Mouse (Mus musculus): ENCODE results near the gene Hnrnpa3. TPM values are rescaled to one million over a fixed set of nuclear protein-coding genes. Genes with fewer than 3 reads are reported as not detected.
"Not testable (repeated sequence)": the region's sequence is repeated elsewhere in the genome, so short reads cannot be mapped to it uniquely, and the experiment has no call there.

Hnrnpa3 gene
- total and polyA plus RNA-seq, 2 experiments from 2014 or later = 33.9 to 102 TPM

GRCm38 (mm10) chr2:75637361-75637760 lies 21.7 kb upstream of the Hnrnpa3 start:
- no peak for DNase-seq (ENCODE audit: low spot score)
- Histone ChIP-seq H3K4me2 (ENCODE audit: low read depth, low read length) (no peak overlapping the region), H3K4me1 (ENCODE audit: control insufficient read depth, insufficient read depth) (no peaks in the 10 kb centered on the region), H3K27ac (ENCODE audit: low read depth) (no peak overlapping the region), H3K4me3 (ENCODE audit: low read depth, low read length) (no peak overlapping the region), H3K36me3 (replicated peaks; ENCODE audit: control insufficient read depth, insufficient read depth, low read length) (no peaks in the 10 kb centered on the region), H3K27me3 (ENCODE audit: control insufficient read depth, insufficient read depth, low read length) (no peaks in the 10 kb centered on the region), H3K9me3 (replicated peaks; ENCODE audit: control insufficient read depth, low read length) (no peaks in the 10 kb centered on the region), H3K9ac (replicated peaks; ENCODE audit: low read depth, low read length) (no peak overlapping the region)
- TF ChIP-seq CTCF (IDR thresholded peaks at IDR 0.05; ENCODE audit: low read depth) (no peak), EP300 (IDR thresholded peaks at IDR 0.05; ENCODE audit: low read depth) (no peak)
- no peak for ATAC-seq (ENCODE audit: insufficient read depth, low read depth)

GRCm38 (mm10) chr2:75637822-75638221 lies 21.2 kb upstream of the Hnrnpa3 start:
- not testable (repeated sequence) for H3K4me2 ChIP-seq (ENCODE audit: low read depth, low read length); H3K36me3 ChIP-seq (replicated peaks; ENCODE audit: control insufficient read depth, insufficient read depth, low read length); H3K4me1 ChIP-seq (ENCODE audit: control insufficient read depth, insufficient read depth); H3K4me3 ChIP-seq (ENCODE audit: low read depth, low read length); H3K9ac ChIP-seq (replicated peaks; ENCODE audit: low read depth, low read length); H3K9me3 ChIP-seq (replicated peaks; ENCODE audit: control insufficient read depth, low read length); DNase-seq (ENCODE audit: low spot score); H3K27me3 ChIP-seq (ENCODE audit: control insufficient read depth, insufficient read depth, low read length); ATAC-seq (ENCODE audit: insufficient read depth, low read depth)
- WGBS = 88% methylated on average over 6 of the region's 6 CpGs
- H3K27ac ChIP-seq (ENCODE audit: low read depth) = 0 out of 2 replicates have a peak overlapping the region, but pooled peaks have one; percentile 25

GRCm38 (mm10) chr2:75639535-75639934 lies 19.5 kb upstream of the Hnrnpa3 start:
- H3K9ac ChIP-seq (replicated peaks; ENCODE audit: low read depth, low read length); H3K9me3 ChIP-seq (replicated peaks; ENCODE audit: control insufficient read depth, low read length); H3K36me3 ChIP-seq (replicated peaks; ENCODE audit: control insufficient read depth, insufficient read depth, low read length); H3K27me3 ChIP-seq (ENCODE audit: control insufficient read depth, insufficient read depth, low read length); ATAC-seq (ENCODE audit: insufficient read depth, low read depth); DNase-seq (ENCODE audit: low spot score): not testable (repeated sequence)
- Histone ChIP-seq H3K4me3 (ENCODE audit: low read depth, low read length) (0 out of 2 replicates have a peak overlapping the region, but pooled peaks have one; percentile 22), H3K4me1 (ENCODE audit: control insufficient read depth, insufficient read depth) (peaks cover 11% of the 10 kb centered on the region), H3K27ac (ENCODE audit: low read depth) (peak overlapping the region; percentile 81), H3K4me2 (ENCODE audit: low read depth, low read length) (0 out of 2 replicates have a peak overlapping the region, but pooled peaks have one; percentile 21)
- WGBS = 1% methylated on average over 8 of the region's 12 CpGs

- 16% methylated on average over 4 of the region's 4 CpGs for WGBS
- H3K9ac ChIP-seq (replicated peaks; ENCODE audit: low read depth, low read length); H3K9me3 ChIP-seq (replicated peaks; ENCODE audit: control insufficient read depth, low read length); ATAC-seq (ENCODE audit: insufficient read depth, low read depth); H3K4me3 ChIP-seq (ENCODE audit: low read depth, low read length); DNase-seq (ENCODE audit: low spot score); H3K36me3 ChIP-seq (replicated peaks; ENCODE audit: control insufficient read depth, insufficient read depth, low read length); H3K27me3 ChIP-seq (ENCODE audit: control insufficient read depth, insufficient read depth, low read length); H3K4me2 ChIP-seq (ENCODE audit: low read depth, low read length); H3K27ac ChIP-seq (ENCODE audit: low read depth): not testable (repeated sequence)
- H3K4me1 ChIP-seq (ENCODE audit: control insufficient read depth, insufficient read depth) = peaks cover 11% of the 10 kb centered on the region
Measured at GRCm38 (mm10) chr2:75642312-75642711, 16.7 kb upstream of the Hnrnpa3 start.

- Histone ChIP-seq H3K36me3 (replicated peaks; ENCODE audit: control insufficient read depth, insufficient read depth, low read length) (no peaks in the 10 kb centered on the region), H3K4me3 (ENCODE audit: low read depth, low read length) (no peak overlapping the region), H3K27me3 (ENCODE audit: control insufficient read depth, insufficient read depth, low read length) (no peaks in the 10 kb centered on the region), H3K9me3 (replicated peaks; ENCODE audit: control insufficient read depth, low read length) (peaks cover 5% of the 10 kb centered on the region; the same call in 1 of the 2 replicates), H3K27ac (ENCODE audit: low read depth) (peak overlapping the region; percentile 87), H3K4me1 (ENCODE audit: control insufficient read depth, insufficient read depth) (peaks cover 11% of the 10 kb centered on the region), H3K9ac (replicated peaks; ENCODE audit: low read depth, low read length) (no peak overlapping the region), H3K4me2 (ENCODE audit: low read depth, low read length) (no peak overlapping the region)
- 0 out of 2 replicates have a peak, but pooled peaks have one; percentile 65 for TF ChIP-seq EP300 (IDR thresholded peaks at IDR 0.05; ENCODE audit: low read depth)
- TF ChIP-seq CTCF (IDR thresholded peaks at IDR 0.05; ENCODE audit: low read depth) = no peak
- WGBS = 55% methylated on average over 8 of the region's 8 CpGs
- ATAC-seq (ENCODE audit: insufficient read depth, low read depth) (peak; percentile 91), DNase-seq (ENCODE audit: low spot score) (peak; percentile 86)
Measured at GRCm38 (mm10) chr2:75642795-75643550, 16.1 kb upstream of the Hnrnpa3 start.

- Histone ChIP-seq H3K27me3 (ENCODE audit: control insufficient read depth, insufficient read depth, low read length) (no peaks in the 10 kb centered on the region), H3K9ac (replicated peaks; ENCODE audit: low read depth, low read length) (no peak overlapping the region), H3K36me3 (replicated peaks; ENCODE audit: control insufficient read depth, insufficient read depth, low read length) (no peaks in the 10 kb centered on the region), H3K9me3 (replicated peaks; ENCODE audit: control insufficient read depth, low read length) (peaks cover 5% of the 10 kb centered on the region; the same call in 1 of the 2 replicates), H3K4me3 (ENCODE audit: low read depth, low read length) (no peak overlapping the region), H3K4me1 (ENCODE audit: control insufficient read depth, insufficient read depth) (peaks cover 11% of the 10 kb centered on the region), H3K4me2 (ENCODE audit: low read depth, low read length) (no peak overlapping the region), H3K27ac (ENCODE audit: low read depth) (peak overlapping the region; percentile 87)
- DNase-seq (ENCODE audit: low spot score) = no peak
- WGBS = 86% methylated on average over 6 of the region's 6 CpGs
- TF ChIP-seq CTCF (IDR thresholded peaks at IDR 0.05; ENCODE audit: low read depth) (no peak), EP300 (IDR thresholded peaks at IDR 0.05; ENCODE audit: low read depth) (no peak)
- no peak for ATAC-seq (ENCODE audit: insufficient read depth, low read depth)
Measured at GRCm38 (mm10) chr2:75643950-75644349, 15.1 kb upstream of the Hnrnpa3 start.

Measured in heart, postnatal 0 days (tissue).